Mouse (Mus musculus): ENCODE data around the gene Hsd17b14.
"Not testable (repeated sequence)": the region's sequence is repeated elsewhere in the genome, so short reads cannot be mapped to it uniquely, and the experiment has no call there.

Hsd17b14 gene

GRCm38 (mm10) chr7:45554744-45555143 lies at the start of gene Hsd17b14:
Gene Hsd17b14, plus strand, starts transcription at chr7:45554893.
- no peak for DNase-seq

GRCm38 (mm10) chr7:45507583-45507982 lies 47.1 kb upstream of the Hsd17b14 start:
- DNase-seq = no peak

- no peak for DNase-seq
These were observed 46.1 kb upstream of the Hsd17b14 start for GRCm38 (mm10) chr7:45508561-45508960.

GRCm38 (mm10) chr7:45509181-45509882 lies 45.4 kb upstream of the Hsd17b14 start:
- no peak for DNase-seq

GRCm38 (mm10) chr7:45509912-45510787 lies 44.5 kb upstream of the Hsd17b14 start, which contains the start of gene Nucb1:
Gene Nucb1, minus strand, starts transcription at chr7:45510406.
- peak; percentile 97 for DNase-seq

GRCm38 (mm10) chr7:45514411-45514810 lies 40.3 kb upstream of the Hsd17b14 start:
- no peak for DNase-seq

- DNase-seq = peak; percentile 45
These were observed 39.3 kb upstream of the Hsd17b14 start for GRCm38 (mm10) chr7:45515436-45515835.

GRCm38 (mm10) chr7:45516846-45517245 lies 37.8 kb upstream of the Hsd17b14 start:
- DNase-seq = not testable (repeated sequence)

- no peak for DNase-seq
These were observed 36.1 kb upstream of the Hsd17b14 start for GRCm38 (mm10) chr7:45518618-45519017.

- DNase-seq = no peak
These were observed 35.2 kb upstream of the Hsd17b14 start for GRCm38 (mm10) chr7:45519345-45520120.

- DNase-seq = no peak
These were observed 34.1 kb upstream of the Hsd17b14 start for GRCm38 (mm10) chr7:45520605-45521004.

GRCm38 (mm10) chr7:45521728-45522184 lies 32.9 kb upstream of the Hsd17b14 start:
- DNase-seq = peak; percentile 96

- no peak for DNase-seq
These were observed 32.4 kb upstream of the Hsd17b14 start for GRCm38 (mm10) chr7:45522194-45522752.

- DNase-seq = no peak
These were observed 31.6 kb upstream of the Hsd17b14 start for GRCm38 (mm10) chr7:45522957-45523676.

GRCm38 (mm10) chr7:45523678-45524170 lies 31.0 kb upstream of the Hsd17b14 start:
- no peak for DNase-seq

GRCm38 (mm10) chr7:45524841-45525621 lies 29.7 kb upstream of the Hsd17b14 start:
- no peak for DNase-seq

- peak; percentile 94 for DNase-seq
These were observed 28.8 kb upstream of the Hsd17b14 start, which contains the start of the genes Ppp1r15a and Plekha4 for GRCm38 (mm10) chr7:45525809-45526473. Gene Ppp1r15a, minus strand, starts transcription at chr7:45526268. Gene Plekha4, plus strand, starts transcription at chr7:45526330.

- DNase-seq = no peak
These were observed 28.1 kb upstream of the Hsd17b14 start for GRCm38 (mm10) chr7:45526474-45527120.

- DNase-seq = not testable (repeated sequence)
These were observed 27.5 kb upstream of the Hsd17b14 start for GRCm38 (mm10) chr7:45527169-45527568.

- no peak for DNase-seq
These were observed 25.2 kb upstream of the Hsd17b14 start for GRCm38 (mm10) chr7:45529461-45529860.
